Mouse (Mus musculus): Measurements from ENCODE around the gene Asl. TPM values are rescaled to one million over a fixed set of nuclear protein-coding genes. Genes with fewer than 3 reads are reported as not detected.
A peak's percentile ranks its signal among the peaks of the same experiment; 100 is the strongest.

Asl gene
- polyA plus RNA-seq, 1 experiment from 2014 or later: 29.6 TPM

- WGBS: 52% methylated on average over 7 of the region's 7 CpGs
These were observed 25.8 kb downstream of the Asl start for GRCm38 (mm10) chr5:130003229-130003628.

GRCm38 (mm10) chr5:130002301-130003146 lies 26.5 kb downstream of the Asl start, which contains the start of gene Gusb:
TSS of gene Gusb (minus strand) at chr5:130003049.
- ATAC-seq (ENCODE audit: insufficient number of reproducible peaks, insufficient read depth, low FRiP score, low TSS enrichment, low read depth): peak; percentile 75
- peak within 1 kb of the TSS; percentile 67 for H3K4me3 ChIP-seq (replicated peaks)

More at GRCm38 (mm10) chr5:130003229-130003628, 25.8 kb downstream of the Asl start:
- peak overlapping the region; percentile 69; the same call in 1 of the 2 replicates for H3K9ac ChIP-seq (replicated peaks)
- H3K27me3 ChIP-seq: no peaks in the 10 kb centered on the region
- H3K36me3 ChIP-seq: peaks cover 10% of the 10 kb centered on the region; the same call in 1 of the 2 replicates
- peaks cover 15% of the 10 kb centered on the region; the same call in 1 of the 2 replicates for H3K9me3 ChIP-seq
- peak overlapping the region; percentile 72 for H3K4me2 ChIP-seq
- H3K27ac ChIP-seq: peak overlapping the region; percentile 83
- ATAC-seq (ENCODE audit: insufficient number of reproducible peaks, insufficient read depth, low FRiP score, low TSS enrichment, low read depth): no peak
- H3K4me3 ChIP-seq (replicated peaks): peak overlapping the region; percentile 67
- peaks cover 19% of the 10 kb centered on the region for H3K4me1 ChIP-seq (replicated peaks)

GRCm38 (mm10) chr5:130001356-130001987 lies 27.6 kb downstream of the Asl start:
- 69% methylated on average over 5 of the region's 5 CpGs for WGBS
- 0 out of 2 replicates have a peak overlapping the region, but pooled peaks have one; percentile 83 for H3K27ac ChIP-seq
- peak overlapping the region; percentile 72 for H3K4me2 ChIP-seq
- no peak for ATAC-seq (ENCODE audit: insufficient number of reproducible peaks, insufficient read depth, low FRiP score, low TSS enrichment, low read depth)
- H3K36me3 ChIP-seq: peaks cover 14% of the 10 kb centered on the region
- H3K4me3 ChIP-seq (replicated peaks): peak overlapping the region; percentile 67
- H3K4me1 ChIP-seq (replicated peaks): peaks cover 19% of the 10 kb centered on the region
- H3K27me3 ChIP-seq: no peaks in the 10 kb centered on the region
- H3K9me3 ChIP-seq: peaks cover 15% of the 10 kb centered on the region; the same call in 1 of the 2 replicates
- H3K9ac ChIP-seq (replicated peaks): peak overlapping the region; percentile 69

More at GRCm38 (mm10) chr5:130002301-130003146, 26.5 kb downstream of the Asl start, which contains the start of gene Gusb:
- WGBS: under 1% methylated on average over 39 of the region's 39 CpGs
- H3K4me2 ChIP-seq: peak within 1 kb of the TSS; percentile 72
- no peaks in the 10 kb centered on the region for H3K27me3 ChIP-seq
- H3K9me3 ChIP-seq: peaks cover 15% of the 10 kb centered on the region; the same call in 1 of the 2 replicates
- peaks cover 19% of the 10 kb centered on the region for H3K4me1 ChIP-seq (replicated peaks)
- H3K9ac ChIP-seq (replicated peaks): peak within 1 kb of the TSS; percentile 69
- H3K27ac ChIP-seq: peak within 1 kb of the TSS; percentile 83
- peaks cover 10% of the 10 kb centered on the region; the same call in 1 of the 2 replicates for H3K36me3 ChIP-seq

- H3K27ac ChIP-seq: no peak overlapping the region
- H3K4me3 ChIP-seq (replicated peaks): no peak overlapping the region
- H3K9me3 ChIP-seq: peaks cover 15% of the 10 kb centered on the region; the same call in 1 of the 2 replicates
- H3K4me1 ChIP-seq (replicated peaks): peaks cover 19% of the 10 kb centered on the region
- no peak for ATAC-seq (ENCODE audit: insufficient number of reproducible peaks, insufficient read depth, low FRiP score, low TSS enrichment, low read depth)
- WGBS: 91% methylated on average over 12 of the region's 12 CpGs
- H3K36me3 ChIP-seq: peaks cover 17% of the 10 kb centered on the region
- no peak overlapping the region for H3K9ac ChIP-seq (replicated peaks)
- no peak overlapping the region; the same call in 1 of the 2 replicates for H3K4me2 ChIP-seq
- H3K27me3 ChIP-seq: no peaks in the 10 kb centered on the region
These were observed 28.3 kb downstream of the Asl start for GRCm38 (mm10) chr5:130000735-130001134.

- H3K27ac ChIP-seq: no peak overlapping the region
- 33% methylated on average over 4 of the region's 4 CpGs for WGBS
- no peak for ATAC-seq (ENCODE audit: insufficient number of reproducible peaks, insufficient read depth, low FRiP score, low TSS enrichment, low read depth)
- H3K4me2 ChIP-seq: no peak overlapping the region
- H3K4me1 ChIP-seq (replicated peaks): peaks cover 19% of the 10 kb centered on the region
- no peaks in the 10 kb centered on the region for H3K27me3 ChIP-seq
- no peak overlapping the region for H3K4me3 ChIP-seq (replicated peaks)
- peaks cover 1% of the 10 kb centered on the region; the same call in 1 of the 2 replicates for H3K9me3 ChIP-seq
- peaks cover 25% of the 10 kb centered on the region for H3K36me3 ChIP-seq
- no peak overlapping the region for H3K9ac ChIP-seq (replicated peaks)
These were observed 29.9 kb downstream of the Asl start for GRCm38 (mm10) chr5:129999097-129999496.

GRCm38 (mm10) chr5:129997700-129998099 lies 31.3 kb downstream of the Asl start:
- H3K27me3 ChIP-seq: no peaks in the 10 kb centered on the region
- ATAC-seq (ENCODE audit: insufficient number of reproducible peaks, insufficient read depth, low FRiP score, low TSS enrichment, low read depth): no peak

GRCm38 (mm10) chr5:129994989-129995388 lies 34.1 kb downstream of the Asl start:
- ATAC-seq (ENCODE audit: insufficient number of reproducible peaks, insufficient read depth, low FRiP score, low TSS enrichment, low read depth): no peak
- Histone ChIP-seq H3K36me3 (peaks cover 39% of the 10 kb centered on the region), H3K4me3 (replicated peaks) (no peak overlapping the region), H3K27ac (no peak overlapping the region), H3K27me3 (no peaks in the 10 kb centered on the region), H3K4me2 (no peak overlapping the region), H3K9ac (replicated peaks) (no peak overlapping the region), H3K4me1 (replicated peaks) (no peaks in the 10 kb centered on the region), H3K9me3 (no peaks in the 10 kb centered on the region)
- WGBS: 91% methylated on average over 7 of the region's 7 CpGs

More at GRCm38 (mm10) chr5:129997700-129998099, 31.3 kb downstream of the Asl start:
- no peak overlapping the region for H3K9ac ChIP-seq (replicated peaks)
- H3K4me3 ChIP-seq (replicated peaks): no peak overlapping the region
- no peaks in the 10 kb centered on the region for H3K9me3 ChIP-seq
- no peak overlapping the region for H3K4me2 ChIP-seq
- peaks cover 14% of the 10 kb centered on the region for H3K4me1 ChIP-seq (replicated peaks)
- H3K36me3 ChIP-seq: peaks cover 31% of the 10 kb centered on the region
- no peak overlapping the region for H3K27ac ChIP-seq
- 70% methylated on average over 19 of the region's 19 CpGs for WGBS

- 94% methylated on average over 14 of the region's 14 CpGs for WGBS
These were observed 35.7 kb downstream of the Asl start for GRCm38 (mm10) chr5:129993374-129993773.

GRCm38 (mm10) chr5:129991898-129992297 lies 37.1 kb downstream of the Asl start:
- Histone ChIP-seq H3K27me3 (no peaks in the 10 kb centered on the region), H3K9ac (replicated peaks) (no peak overlapping the region), H3K9me3 (no peaks in the 10 kb centered on the region), H3K36me3 (peaks cover 58% of the 10 kb centered on the region), H3K4me3 (replicated peaks) (no peak overlapping the region), H3K27ac (no peak overlapping the region), H3K4me1 (replicated peaks) (no peaks in the 10 kb centered on the region), H3K4me2 (no peak overlapping the region)
- no peak for ATAC-seq (ENCODE audit: insufficient number of reproducible peaks, insufficient read depth, low FRiP score, low TSS enrichment, low read depth)
- 93% methylated on average over 5 of the region's 5 CpGs for WGBS

More at GRCm38 (mm10) chr5:129993374-129993773, 35.7 kb downstream of the Asl start:
- no peak for ATAC-seq (ENCODE audit: insufficient number of reproducible peaks, insufficient read depth, low FRiP score, low TSS enrichment, low read depth)
- no peaks in the 10 kb centered on the region for H3K9me3 ChIP-seq
- H3K4me1 ChIP-seq (replicated peaks): no peaks in the 10 kb centered on the region
- no peaks in the 10 kb centered on the region for H3K27me3 ChIP-seq
- H3K9ac ChIP-seq (replicated peaks): no peak overlapping the region
- no peak overlapping the region for H3K27ac ChIP-seq
- peaks cover 47% of the 10 kb centered on the region for H3K36me3 ChIP-seq
- H3K4me2 ChIP-seq: no peak overlapping the region
- H3K4me3 ChIP-seq (replicated peaks): no peak overlapping the region

GRCm38 (mm10) chr5:129989376-129989775 lies 39.7 kb downstream of the Asl start:
- WGBS: 81% methylated on average over 13 of the region's 13 CpGs
- Histone ChIP-seq H3K27ac (no peak overlapping the region), H3K36me3 (peaks cover 45% of the 10 kb centered on the region), H3K9ac (replicated peaks) (no peak overlapping the region), H3K4me2 (no peak overlapping the region), H3K27me3 (no peaks in the 10 kb centered on the region), H3K9me3 (no peaks in the 10 kb centered on the region), H3K4me3 (replicated peaks) (no peak overlapping the region), H3K4me1 (replicated peaks) (no peaks in the 10 kb centered on the region)
- no peak for ATAC-seq (ENCODE audit: insufficient number of reproducible peaks, insufficient read depth, low FRiP score, low TSS enrichment, low read depth)

GRCm38 (mm10) chr5:129980216-129980615 lies 48.8 kb downstream of the Asl start:
- Histone ChIP-seq H3K27me3 (no peaks in the 10 kb centered on the region), H3K36me3 (peaks cover 26% of the 10 kb centered on the region), H3K4me3 (replicated peaks) (no peak overlapping the region), H3K9ac (replicated peaks) (no peak overlapping the region), H3K9me3 (no peaks in the 10 kb centered on the region), H3K4me2 (no peak overlapping the region), H3K4me1 (replicated peaks) (no peaks in the 10 kb centered on the region), H3K27ac (no peak overlapping the region)
- WGBS: 73% methylated on average over 3 of the region's 3 CpGs
- no peak for ATAC-seq (ENCODE audit: insufficient number of reproducible peaks, insufficient read depth, low FRiP score, low TSS enrichment, low read depth)

All from limb, embryonic 12.5 days (tissue).